Mouse (Mus musculus) T-helper 1 cell (primary cell): Measurements from ENCODE around the gene Mgp.

ENCODE experiments used
- in situ Hi-C: fragments of 300-600 bp; cut with MboI, MseI; formaldehyde crosslinking; loops from one replicate; pipeline ENCODE4 v1.15.1; 2025; ENCODE audit warnings: high pct_unique_total_duplicates

The Mgp gene

DNA sequence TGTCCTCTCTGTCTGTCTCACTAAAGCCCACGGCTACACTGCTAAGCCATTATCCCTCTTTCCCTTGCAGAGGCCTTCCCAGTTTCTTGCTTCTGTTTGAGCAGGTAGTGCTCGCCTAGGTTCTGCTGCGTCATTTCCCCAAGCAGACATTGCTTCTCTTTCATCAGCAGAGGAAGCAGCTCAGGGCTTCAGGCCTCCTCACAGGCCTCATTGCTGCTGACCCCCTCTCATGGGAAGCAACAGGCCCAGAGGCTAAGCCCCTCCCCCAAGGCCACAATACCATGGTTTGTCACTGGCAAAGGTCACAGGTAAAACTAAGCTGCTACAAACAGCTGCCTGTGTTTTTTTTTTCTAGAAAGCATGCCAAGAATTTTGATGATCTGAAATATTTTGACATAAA lies 22.9 kb downstream of the Mgp start:
- in situ Hi-C loops, result no loop called here

DNA sequence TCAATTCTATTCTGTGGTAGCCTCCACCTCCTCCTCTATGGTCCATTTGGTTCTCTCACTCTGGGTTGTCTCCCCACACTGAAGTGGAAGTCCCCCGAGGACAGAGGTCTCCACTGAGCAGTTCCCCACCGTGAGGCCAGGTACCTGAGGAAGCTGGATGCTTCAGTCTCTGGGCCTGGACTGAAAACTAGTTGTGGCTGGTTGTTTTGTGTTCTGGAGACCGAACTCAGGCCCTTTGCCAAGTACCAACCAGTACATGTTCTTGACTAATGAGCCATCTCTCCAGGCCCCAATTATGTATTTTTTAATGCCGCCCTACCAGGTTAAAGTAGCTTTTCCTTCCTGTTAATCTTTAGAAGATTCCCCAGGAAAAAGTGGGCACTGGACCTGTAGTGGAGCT lies 23.3 kb downstream of the Mgp start:
- in situ Hi-C loops, result no loop called here

DNA sequence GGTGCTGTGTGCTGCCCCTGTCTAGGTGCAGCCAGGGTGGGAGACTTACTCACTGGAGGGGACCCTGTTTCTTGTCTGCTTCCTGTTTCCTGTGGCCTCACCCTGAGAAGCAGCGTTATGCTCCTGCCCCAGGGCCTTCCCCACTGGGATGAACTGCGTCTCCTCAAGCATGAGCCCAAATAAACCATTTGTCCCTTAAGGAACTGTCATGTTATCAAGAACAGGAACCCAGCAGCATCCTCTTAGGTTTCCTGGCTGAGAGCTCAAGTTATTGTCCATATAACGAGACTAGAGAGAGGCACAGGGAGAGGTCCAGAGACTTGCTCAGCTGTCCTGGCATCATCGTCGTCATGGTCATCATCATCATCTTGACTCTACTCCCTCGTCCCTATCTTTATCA lies 25.4 kb downstream of the Mgp start:
- in situ Hi-C loops, result no loop called here

DNA sequence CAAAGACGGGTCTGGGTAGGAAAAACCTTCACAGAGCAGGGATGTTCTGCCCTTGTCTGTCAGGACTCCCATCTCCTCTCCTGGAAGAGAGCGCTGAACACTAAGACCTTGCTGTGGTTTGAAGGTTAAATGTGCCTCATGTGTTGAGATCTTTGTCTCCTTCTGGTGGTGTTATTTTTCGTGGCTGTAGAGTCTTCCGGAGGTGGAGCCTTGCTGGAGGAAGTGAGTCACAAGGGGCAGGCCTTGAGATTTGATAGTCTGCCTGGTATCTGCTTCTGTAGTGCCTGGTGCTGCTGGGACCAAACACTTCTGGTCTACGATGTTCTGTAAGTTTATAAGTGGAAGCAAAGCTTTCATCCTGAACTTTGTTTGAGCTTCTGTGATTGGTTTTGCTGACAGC lies 26.7 kb downstream of the Mgp start:
- in situ Hi-C loops, result loop anchor here (5.0 to 10.0 kb wide), 2 partner anchors 63 to 136 kb away; no protein-coding TSS in a partner anchor

DNA sequence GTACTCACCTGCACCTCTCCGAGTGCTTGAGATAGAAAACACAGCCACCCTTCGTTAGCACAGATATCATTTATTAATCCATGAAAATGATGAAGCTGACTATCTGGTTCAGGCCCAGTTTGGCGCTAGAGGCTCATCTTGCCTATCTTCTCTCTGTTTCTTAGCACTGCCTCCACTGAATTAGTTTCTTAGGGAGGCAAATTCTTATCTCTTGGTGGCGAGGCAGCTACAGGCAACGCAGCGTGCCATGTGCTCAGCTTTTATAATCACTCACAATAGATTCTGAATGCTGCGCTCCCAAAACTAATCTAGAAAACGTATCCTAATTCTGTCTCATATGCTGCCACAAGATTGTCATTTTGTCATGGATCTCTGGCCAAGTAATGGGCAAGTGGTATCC lies 27.2 kb downstream of the Mgp start:
- in situ Hi-C loops, result loop anchor here (5.0 to 10.0 kb wide), 2 partner anchors 64 to 136 kb away; no protein-coding TSS in a partner anchor

DNA sequence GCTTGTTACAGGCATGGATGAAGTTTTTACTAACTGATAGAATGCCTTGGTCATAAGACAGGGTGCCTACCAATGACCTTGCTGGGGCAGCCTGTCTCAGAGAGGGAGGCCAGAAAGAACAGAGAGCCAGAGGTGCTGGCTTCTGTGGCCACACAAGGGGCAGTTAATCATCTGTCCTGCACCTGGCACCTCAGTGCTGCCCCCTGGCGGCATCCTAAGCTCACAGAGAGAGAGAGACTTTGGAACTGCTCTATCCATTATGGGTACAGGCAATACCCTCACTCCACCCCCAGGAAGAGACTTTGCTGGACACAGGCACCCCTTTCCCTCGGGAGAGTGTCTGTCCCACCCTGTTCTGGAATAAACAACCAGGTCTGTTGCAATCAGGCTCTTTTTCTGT lies 27.8 kb downstream of the Mgp start:
- in situ Hi-C loops, result loop anchor here (5.0 to 10.0 kb wide), 2 partner anchors 65 to 137 kb away; no protein-coding TSS in a partner anchor

DNA sequence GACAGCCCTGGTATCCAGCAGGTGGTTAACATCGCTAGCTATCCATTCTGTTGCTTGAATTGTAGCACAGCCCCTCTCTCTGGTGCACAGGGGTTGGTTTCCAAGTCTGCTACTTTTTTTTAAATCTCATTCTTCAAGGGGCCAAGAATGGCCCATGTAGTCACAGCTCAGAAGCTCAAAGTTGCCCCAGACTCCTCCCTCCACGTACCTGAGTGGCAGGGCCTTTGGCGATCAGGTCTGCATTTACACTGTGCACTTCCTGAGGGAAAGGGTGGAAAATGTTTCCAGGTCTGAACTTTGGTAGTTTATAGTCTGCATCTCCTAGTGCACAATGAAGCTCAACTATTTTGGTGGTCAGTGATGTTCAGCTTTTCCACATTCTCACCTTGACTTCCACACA lies 28.4 kb downstream of the Mgp start:
- in situ Hi-C loops, result loop anchor here (5.0 to 10.0 kb wide), 2 partner anchors 65 to 138 kb away; no protein-coding TSS in a partner anchor

DNA sequence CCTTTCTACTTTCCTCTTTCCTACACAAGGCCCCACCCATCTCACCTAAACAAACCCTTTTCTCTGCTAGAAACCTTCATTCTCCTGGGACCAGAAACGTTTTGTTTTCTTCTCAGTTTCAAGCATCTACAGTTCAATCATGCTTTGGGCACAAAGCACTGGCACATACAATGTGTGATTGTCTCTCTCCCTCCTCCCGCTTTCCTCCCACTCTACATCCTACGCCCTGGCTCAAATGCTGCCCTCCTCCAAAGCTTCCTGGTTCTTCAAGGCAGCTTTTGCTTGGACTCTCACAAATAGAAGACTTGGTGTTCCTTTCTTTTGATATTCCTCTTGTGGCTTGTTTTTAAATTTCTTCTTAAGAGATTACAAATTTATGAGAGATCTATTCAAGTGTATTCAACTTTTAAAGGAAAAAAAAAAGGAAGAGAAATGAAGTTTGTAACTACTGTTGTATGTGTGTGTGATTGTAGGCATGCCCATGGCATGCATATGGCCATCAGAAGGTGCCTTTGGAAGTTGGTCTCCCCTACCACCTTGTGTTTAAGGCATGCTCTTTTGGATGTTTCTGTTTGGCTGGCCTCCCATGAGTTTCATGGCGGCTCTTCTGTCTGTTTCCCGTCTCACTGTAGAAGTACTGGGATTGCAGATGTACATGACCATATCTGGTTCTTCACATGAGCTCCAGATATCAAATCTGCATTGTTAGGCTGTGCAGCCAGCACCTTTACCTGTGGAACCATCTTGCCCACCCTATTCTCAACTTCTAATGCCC lies 29.7 kb downstream of the Mgp start:
- in situ Hi-C loops, result loop anchor here (5.0 to 10.0 kb wide), 2 partner anchors 66 to 139 kb away; no protein-coding TSS in a partner anchor

DNA sequence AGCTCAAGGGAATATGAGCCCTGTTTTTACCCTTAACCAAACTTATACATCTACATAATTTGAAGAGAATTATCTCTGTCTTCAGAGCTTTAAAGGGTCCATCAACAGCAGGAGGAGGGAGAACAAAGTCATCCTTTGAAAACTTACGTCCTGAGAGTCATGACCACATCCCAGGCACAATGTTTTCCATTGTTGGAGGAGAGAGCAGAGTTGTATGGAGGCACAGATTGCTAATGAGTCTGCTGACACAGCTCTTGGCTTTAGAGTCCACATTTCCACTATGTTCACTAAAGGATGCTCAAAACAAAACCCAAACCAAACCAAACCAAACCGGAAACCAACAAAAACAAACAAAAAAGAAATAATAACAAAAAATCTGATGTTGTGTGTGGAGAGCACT lies 30.7 kb downstream of the Mgp start:
- in situ Hi-C loops, result loop anchor here (5.0 to 10.0 kb wide), 2 partner anchors 67 to 140 kb away; no protein-coding TSS in a partner anchor

DNA sequence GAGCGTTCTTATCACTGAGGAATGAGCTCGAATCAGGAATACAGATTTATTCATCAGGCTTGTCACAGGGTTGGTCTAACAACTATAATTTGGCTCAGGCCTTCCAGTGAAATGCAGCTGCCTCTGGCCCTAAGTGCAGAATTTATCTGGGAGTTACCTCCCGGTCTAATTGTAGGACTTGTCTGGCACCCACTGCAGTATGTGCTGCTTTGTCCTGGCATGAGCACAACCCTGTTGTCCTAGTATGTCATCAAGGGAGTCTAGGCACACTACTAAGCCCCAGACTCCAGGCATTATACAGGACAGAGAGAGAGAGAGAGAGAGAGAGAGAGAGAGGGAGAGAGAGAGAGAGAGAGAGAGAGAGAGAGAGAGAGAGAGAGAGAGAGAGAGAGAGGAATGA lies 38.3 kb downstream of the Mgp start:
- in situ Hi-C loops, result no loop called here

DNA sequence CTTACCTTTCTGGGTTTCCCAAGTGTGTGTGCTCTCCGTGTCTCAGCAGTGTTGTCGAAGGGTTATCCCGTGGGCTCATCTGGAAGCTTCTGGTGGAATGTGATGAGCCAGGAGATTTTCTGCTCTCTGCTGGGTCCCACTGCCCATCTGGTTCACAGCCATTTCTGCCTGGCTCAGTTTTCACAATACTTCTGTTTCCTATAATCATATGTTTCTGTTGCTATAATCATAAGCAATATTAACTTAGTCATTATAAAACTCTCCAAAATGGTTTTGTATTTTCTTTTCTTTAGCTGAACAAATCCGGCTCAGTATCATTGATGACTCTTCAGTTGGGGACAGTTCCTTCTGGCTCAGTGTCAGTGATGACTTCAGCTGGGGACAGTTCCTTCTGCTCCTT lies 40.3 kb downstream of the Mgp start, which contains the start of gene Smco3:
Smco3 (minus strand) TSS at position 101 of the 400 bp plus-strand sequence.
- in situ Hi-C loops, result no loop called here

DNA sequence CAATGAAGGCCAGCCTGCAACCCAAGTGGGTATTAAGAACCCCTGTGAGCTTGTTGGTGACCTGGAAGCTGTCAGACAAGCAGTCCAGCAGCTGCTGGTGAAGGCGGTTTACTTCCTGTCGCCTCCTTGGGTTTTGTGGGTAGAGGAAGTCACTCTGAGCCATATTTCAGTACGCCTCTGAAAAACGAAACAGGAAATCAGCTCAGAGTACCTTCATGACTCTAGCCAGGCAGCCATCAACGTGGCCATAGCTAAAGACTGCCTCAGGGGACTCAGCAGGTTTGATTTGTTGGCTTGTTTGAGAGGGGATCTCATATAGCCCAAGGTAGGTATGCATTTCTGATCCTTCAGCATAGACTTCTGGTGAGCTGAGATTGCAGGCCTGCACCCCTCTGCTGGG lies 43.9 kb downstream of the Mgp start:
- in situ Hi-C loops, result no loop called here

DNA sequence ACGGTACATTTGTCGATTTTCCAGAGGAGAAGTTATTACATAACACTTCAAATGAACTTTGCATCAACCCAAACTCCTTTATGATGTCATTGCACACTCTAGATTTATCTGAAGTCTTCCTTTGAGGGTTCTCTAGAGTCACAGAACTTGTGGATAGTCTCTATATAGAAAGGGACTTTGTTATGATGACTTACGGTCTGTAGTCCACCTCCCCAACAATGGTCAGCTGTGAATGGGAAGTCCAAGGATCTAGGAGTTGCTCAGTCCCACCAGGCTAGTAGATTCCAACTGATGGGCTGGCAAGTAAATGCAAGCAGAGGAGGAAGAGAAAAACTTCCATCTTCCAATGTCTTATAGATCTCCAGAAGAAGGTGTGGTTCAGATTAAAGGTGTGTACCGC lies 46.9 kb downstream of the Mgp start:
- in situ Hi-C loops, result no loop called here

DNA sequence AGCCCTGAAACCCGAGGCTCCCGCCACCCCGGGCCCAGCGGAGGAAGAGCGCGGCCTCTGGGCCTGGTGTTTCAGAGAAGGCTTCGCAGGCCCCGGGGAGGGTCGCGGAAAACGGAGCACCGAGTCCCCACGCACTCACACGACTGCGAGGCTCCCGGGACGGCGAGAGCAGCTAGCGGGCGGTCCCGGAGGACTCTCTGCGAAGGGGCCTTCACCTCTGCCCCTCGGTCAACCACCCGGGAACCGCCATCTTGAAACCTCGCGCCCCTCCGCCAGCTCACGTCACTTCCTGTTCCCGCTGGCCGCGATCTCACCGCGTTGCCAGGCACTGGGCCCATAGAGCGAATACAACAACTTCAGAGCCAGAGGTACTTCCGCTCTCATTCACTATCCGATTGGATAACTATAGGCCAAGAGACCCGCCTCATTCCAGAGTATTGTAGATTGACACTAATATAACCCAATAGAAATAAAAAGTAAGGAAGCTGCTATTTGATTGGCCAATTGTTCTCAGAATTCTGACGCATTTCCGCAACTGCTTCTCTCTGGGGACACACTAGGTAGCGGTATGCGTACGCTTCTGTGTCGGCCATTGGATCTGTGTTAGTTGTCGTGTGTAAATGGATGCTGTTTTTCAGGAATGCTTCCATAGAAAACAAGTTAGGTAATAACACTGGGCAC lies 47.6 kb downstream of the Mgp start, which contains the start of gene Wbp11:
Wbp11 (minus strand) TSS at position 353 of the 681 bp plus-strand sequence.
- in situ Hi-C loops, result no loop called here

DNA sequence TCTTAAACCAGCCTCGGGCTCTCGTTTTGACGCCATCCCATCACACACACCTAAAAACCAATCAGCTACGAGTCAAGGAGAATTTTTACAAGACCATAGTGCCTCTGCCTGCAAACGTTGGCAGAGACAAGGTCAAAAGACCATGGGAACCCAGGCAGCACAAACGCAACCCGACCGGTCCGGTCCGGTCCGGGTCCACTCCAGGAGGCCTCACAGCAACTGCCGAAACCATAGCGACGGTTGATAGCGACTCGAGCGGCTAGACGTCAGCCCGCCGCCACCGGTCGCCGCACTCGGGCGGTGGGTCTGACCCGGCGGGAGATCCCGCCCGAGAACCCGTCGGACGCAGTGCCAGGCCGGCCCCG lies 48.1 kb downstream of the Mgp start, which contains the start of gene BC049715:
BC049715 (plus strand) TSS at position 111 of the 365 bp plus-strand sequence.
- in situ Hi-C loops, result no loop called here

DNA sequence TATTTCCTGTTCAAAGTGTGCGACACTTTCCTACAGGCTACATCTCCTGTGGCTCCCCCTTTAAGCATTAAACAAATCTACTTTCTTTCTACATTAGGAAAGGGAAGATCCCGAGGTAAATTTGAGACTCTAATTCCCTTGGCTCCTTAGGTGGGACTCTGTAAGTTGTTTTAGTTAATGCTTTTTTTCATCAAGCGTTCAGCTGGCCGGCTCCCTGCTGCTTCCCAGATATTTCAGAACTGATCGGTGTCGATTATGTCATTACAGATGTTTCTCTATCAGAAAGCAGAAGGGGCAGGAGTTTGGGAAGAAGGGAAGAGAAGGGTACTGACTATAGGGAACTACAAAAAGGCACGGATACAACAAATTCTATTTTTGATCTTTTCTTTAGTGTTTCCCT lies 48.5 kb downstream of the Mgp start:
- in situ Hi-C loops, result no loop called here

DNA sequence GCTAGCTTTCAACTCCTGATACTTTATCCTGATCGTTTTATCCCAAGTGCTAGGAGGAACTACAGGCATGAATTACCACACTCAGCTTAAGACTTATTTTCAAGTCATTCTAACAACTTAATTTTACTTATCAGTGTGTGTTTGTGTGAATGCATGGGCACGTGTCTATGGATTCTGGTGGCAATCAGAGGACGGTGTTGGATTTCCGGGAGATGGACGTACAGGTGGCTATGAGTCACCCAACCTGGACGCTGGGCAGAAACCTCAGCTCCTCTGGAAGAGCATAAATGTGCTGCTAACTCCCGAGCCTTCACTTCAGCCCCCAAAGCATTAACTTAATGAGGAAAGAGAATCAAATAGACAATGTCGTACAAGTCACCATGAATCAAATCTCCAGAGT lies 50.6 kb downstream of the Mgp start:
- in situ Hi-C loops, result no loop called here
